Mouse (Mus musculus): ENCODE measurements around the gene Nmi. TPM values are rescaled to one million over a fixed set of nuclear protein-coding genes. Genes with fewer than 3 reads are reported as not detected.
"Not testable (repeated sequence)": the region's sequence is repeated elsewhere in the genome, so short reads cannot be mapped to it uniquely, and the experiment has no call there.

Gene Nmi
- total RNA-seq (2021): 1 to 10 TPM; 2.5 to 3.3 TPM
- long read RNA-seq, experiment 1, partial matches to known transcripts: 1 of 2 reads
- long read RNA-seq, experiment 1, other reads (novel, unspliced or antisense): 0 of 2 reads
- long read RNA-seq, experiment 2: 0 reads

DNA sequence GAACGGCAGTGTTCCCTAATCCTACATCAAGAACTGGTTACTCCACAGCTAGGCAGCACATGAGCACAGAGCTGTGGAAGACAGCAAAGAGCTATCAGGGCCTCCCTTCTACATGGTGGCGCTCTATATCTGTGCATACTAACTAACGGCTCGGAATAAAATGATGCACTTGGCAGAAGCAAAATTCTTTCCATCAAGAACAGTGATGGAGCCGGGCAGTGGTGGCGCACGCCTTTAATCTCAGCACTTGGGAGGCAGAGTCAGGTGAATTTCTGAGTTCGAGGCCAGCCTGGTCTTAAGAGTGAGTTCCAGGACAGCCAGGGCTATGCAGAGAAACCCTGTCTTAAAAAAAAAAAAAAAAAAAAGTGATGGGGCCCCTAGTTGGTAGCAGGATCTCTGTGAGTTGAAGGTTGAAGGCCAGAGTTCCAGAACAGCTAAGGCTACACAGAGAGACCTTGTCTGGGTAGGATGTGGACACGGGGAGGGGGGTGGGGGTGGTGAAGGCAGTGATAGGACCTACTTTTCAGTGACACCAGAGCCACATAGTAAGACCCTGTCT, at the start of gene Nmi:
Gene Nmi (minus strand): TSS at position 85 of the 559 bp plus-strand sequence.
- no peak for DNase-seq (ENCODE audit: extremely low spot score in 1 of 2, low spot score in 2 of 2)
- intact Hi-C loops (cut with DNase I): loop anchor here (2.0 kb wide), 1 partner anchor 99 kb away; the partner anchor contains the start of gene Rif1
- no peak; the same call in 1 of the 2 replicates for TF ChIP-seq CTCF (IDR thresholded peaks at IDR 0.05)
- Histone ChIP-seq H3K27ac (peak within 1 kb of the TSS; percentile 33), H3K4me3 (peak within 1 kb of the TSS; percentile 61)

DNA sequence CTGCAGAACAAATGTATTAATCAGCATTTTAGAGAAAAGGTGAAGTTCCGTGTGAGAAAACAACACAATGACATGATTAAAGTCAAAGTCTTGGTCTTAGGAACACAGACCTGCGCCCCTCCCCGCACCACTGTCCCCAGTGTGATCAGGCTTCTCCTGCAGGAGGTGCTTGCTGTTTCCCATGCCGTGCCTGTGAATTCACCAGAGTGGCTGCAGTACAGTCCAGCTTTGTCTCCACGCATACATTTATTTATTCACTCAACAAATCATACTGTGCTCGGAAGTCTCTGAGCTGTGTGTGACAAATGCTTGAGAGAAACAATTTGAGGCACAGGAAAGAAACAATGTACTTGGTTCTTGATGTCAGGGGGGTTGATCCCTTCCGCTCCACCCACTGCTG, 43.1 kb upstream of the Nmi start:
- Histone ChIP-seq H3K27ac (no peak overlapping the region), H3K4me3 (no peak overlapping the region)
- DNase-seq (ENCODE audit: extremely low spot score in 1 of 2, low spot score in 2 of 2): no peak
- intact Hi-C loops (cut with DNase I): no loop called here
- TF ChIP-seq CTCF (IDR thresholded peaks at IDR 0.05): no peak

DNA sequence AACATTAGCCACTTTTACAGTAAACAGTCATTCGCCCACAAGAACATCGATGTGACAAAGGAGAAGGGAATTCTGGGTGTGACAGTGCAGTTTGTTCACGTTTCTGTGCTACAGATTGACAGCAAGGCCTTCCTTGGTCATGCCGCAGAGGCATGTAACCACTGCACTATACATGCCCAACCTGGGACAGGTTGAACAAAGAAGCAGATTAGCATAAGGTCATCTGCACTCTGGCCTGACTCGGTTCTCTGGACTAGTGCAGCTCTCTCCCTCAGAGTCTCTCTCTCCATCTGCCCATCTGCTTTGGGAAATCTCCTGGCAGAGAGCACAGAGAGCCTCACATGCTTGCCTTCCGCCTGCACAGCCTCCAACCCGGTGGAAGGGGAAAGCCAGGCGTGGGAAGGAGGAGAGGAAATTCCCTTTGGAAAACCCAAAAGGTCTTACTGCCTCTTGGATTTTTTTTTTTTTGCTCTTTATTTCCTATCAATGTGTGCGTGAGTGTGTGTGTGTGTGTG, 40.1 kb upstream of the Nmi start:
- no peak for DNase-seq (ENCODE audit: extremely low spot score in 1 of 2, low spot score in 2 of 2)
- intact Hi-C loops (cut with DNase I): no loop called here
- no peak overlapping the region for H3K27ac ChIP-seq
- no peak for TF ChIP-seq CTCF (IDR thresholded peaks at IDR 0.05)
- no peak overlapping the region for H3K4me3 ChIP-seq

DNA sequence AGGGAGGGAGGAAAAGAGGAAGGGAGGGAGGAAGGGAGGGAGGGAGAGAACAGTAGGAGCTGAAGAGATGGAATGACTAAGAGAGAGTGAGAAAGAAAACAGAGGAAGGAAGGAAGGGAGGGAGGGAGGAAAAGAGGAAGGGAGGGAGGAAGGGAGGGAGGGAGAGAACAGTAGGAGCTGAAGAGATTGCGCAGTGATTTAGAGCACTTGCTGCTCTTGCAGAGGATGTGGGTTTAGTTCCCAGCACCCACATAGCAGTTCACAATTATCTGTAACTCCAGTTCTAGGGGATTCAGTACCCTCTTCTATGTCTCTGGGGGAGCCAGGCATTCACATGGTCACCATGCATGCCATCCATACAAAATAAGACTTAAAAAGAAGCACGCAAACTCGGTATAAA, 38.5 kb upstream of the Nmi start:
- DNase-seq (ENCODE audit: extremely low spot score in 1 of 2, low spot score in 2 of 2); intact Hi-C loops (cut with DNase I); H3K4me3 ChIP-seq; H3K27ac ChIP-seq: not testable (repeated sequence)

DNA sequence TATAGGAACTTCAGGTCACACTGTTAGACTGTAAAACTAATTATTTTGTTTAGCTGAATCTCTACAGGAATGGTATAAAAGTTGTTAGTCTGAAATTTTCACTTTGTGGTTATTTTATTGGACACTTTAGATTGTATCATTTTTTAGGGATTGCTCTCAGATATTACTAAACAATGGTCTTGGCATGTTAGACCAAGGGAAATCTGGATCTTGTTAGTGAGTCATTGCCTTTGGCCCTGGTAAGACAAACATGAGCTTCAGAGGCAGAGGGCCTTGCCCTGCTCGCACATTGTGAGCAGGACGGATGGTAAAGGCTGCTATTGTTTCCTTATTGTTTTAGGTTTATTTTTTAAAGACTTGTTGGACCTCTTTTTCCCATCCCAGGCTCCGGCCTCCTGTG, 33.1 kb upstream of the Nmi start:
- intact Hi-C loops (cut with DNase I): no loop called here
- TF ChIP-seq CTCF (IDR thresholded peaks at IDR 0.05): no peak
- DNase-seq (ENCODE audit: extremely low spot score in 1 of 2, low spot score in 2 of 2): no peak
- H3K27ac ChIP-seq: no peak overlapping the region
- no peak overlapping the region for H3K4me3 ChIP-seq

DNA sequence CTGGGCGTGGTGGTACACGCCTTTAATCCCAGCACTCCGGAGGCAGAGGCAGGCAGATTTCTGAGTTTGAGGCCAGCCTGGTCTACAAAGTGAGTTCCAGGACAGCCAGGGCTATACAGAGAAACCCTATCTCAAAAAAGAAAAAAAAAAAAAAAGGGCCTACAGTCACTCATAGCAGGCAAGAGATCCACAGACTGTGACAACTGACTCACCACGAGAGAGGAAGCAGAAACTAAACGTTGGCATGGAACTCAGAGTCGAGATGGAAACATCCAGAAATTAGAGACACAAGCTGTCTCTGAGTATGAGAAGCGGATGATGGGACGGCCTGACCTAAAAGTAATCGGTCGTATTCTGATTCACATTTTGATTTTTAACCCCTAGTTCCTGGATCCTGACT, 29.0 kb upstream of the Nmi start:
- H3K27ac ChIP-seq; H3K4me3 ChIP-seq; DNase-seq (ENCODE audit: extremely low spot score in 1 of 2, low spot score in 2 of 2); intact Hi-C loops (cut with DNase I): not testable (repeated sequence)

DNA sequence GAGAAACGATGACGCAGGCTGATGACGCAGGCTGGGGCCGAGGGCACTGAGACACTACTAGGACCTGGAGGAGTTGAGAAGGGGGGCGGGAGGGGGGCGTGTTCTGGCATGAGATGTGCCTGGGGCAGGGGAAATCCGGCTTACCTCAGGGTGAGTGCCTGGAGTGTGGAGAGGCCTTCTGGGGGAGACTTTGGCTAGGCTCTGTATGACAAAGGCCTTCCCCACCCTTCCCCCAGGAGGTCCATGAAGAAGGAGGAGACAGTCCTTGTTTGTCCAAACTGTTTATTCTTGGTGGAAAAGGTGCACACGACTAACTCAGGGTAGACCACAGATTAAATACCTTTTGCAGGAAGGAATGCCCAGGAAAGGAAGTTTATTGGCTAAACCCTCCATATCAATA, 28.2 kb upstream of the Nmi start:
- Histone ChIP-seq H3K27ac (no peak overlapping the region), H3K4me3 (no peak overlapping the region)
- TF ChIP-seq CTCF (IDR thresholded peaks at IDR 0.05): no peak
- no peak for DNase-seq (ENCODE audit: extremely low spot score in 1 of 2, low spot score in 2 of 2)
- intact Hi-C loops (cut with DNase I): no loop called here

DNA sequence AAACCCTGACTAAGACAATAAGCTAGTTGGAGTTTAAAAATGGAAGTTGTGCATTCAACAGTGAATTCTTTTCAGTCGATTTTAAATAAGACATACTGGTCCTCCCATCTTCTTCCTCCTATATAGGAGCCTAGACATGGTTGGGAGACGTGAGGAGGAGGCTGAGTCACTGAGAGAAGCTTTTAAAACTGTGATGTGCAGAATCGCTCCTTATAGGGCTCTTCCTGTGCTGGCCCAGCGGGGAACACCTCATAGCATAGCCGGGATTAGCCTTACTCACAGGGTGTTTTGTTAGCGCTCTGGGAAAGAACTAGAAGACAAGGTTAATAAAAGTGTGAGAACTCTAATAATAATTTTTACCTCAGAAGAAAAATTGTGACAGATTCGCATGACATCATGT, 26.7 kb upstream of the Nmi start:
- no peak for TF ChIP-seq CTCF (IDR thresholded peaks at IDR 0.05)
- peak in 1 of 2 experiments; percentile 12 for DNase-seq (ENCODE audit: extremely low spot score in 1 of 2, low spot score in 2 of 2)
- intact Hi-C loops (cut with DNase I): no loop called here
- Histone ChIP-seq H3K27ac (no peak overlapping the region), H3K4me3 (no peak overlapping the region)

DNA sequence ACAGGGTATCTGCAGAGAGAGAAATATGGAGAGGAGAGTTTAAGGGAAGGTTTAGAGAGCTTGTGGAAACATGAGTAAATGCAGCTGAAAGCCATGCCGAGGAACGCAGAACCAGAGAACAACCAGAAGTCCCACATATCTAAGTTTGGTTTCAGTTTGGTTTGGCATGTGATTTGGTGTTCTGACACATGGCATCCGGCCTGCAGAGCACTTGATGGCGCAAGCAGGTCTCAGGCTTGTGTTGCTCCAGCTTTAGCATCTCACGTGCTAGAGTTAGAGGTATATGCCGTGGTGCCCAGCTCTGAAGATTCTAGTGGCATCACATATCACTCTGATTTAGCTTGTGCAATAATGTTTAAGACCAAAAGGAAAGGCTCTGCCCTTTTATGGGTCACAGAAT, 18.2 kb upstream of the Nmi start:
- no peak overlapping the region for H3K27ac ChIP-seq
- DNase-seq (ENCODE audit: extremely low spot score in 1 of 2, low spot score in 2 of 2): no peak
- intact Hi-C loops (cut with DNase I): no loop called here
- TF ChIP-seq CTCF (IDR thresholded peaks at IDR 0.05): no peak
- no peak overlapping the region for H3K4me3 ChIP-seq

DNA sequence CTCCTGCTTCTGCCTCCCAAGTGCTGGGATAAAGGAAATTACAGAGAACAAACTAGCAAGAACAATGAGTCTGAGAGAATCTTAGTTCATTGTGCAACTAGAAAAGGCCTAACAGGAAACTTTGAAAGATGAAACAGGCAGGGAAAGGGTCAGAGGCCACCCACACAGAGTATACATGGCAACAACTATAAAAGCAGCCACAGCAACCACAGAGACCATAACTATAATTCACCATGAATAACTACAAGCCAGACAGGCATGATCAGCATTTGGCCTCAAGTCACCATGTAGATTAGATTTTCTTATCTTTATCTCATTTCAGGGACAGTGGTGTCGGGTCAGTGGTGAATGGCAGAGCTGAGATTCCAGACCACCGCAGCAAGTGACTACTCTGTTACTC, 16.3 kb upstream of the Nmi start:
- TF ChIP-seq CTCF (IDR thresholded peaks at IDR 0.05): no peak
- DNase-seq (ENCODE audit: extremely low spot score in 1 of 2, low spot score in 2 of 2): no peak
- no peak overlapping the region for H3K27ac ChIP-seq
- intact Hi-C loops (cut with DNase I): no loop called here
- no peak overlapping the region for H3K4me3 ChIP-seq

DNA sequence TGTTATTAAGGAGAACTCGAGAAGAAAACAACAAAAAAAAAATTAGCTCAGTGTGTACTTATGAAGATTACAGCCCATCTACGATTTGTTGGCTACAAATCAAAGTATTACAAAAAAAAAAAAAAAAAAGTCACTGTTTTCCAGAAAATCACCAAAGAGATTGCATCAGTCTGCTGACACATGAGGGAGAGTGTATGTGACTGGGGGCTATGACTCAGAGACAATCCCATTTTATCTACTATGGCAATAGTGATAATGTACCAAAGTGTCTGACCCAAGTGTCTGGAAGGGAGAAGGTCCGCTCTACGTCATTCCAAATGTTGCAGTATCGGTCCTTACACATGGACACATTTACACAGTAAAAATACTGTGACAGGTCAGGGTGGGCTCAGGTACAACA, 13.4 kb upstream of the Nmi start:
- no peak for DNase-seq (ENCODE audit: extremely low spot score in 1 of 2, low spot score in 2 of 2)
- Histone ChIP-seq H3K27ac (no peak overlapping the region), H3K4me3 (no peak overlapping the region)
- intact Hi-C loops (cut with DNase I): no loop called here
- TF ChIP-seq CTCF (IDR thresholded peaks at IDR 0.05): no peak

DNA sequence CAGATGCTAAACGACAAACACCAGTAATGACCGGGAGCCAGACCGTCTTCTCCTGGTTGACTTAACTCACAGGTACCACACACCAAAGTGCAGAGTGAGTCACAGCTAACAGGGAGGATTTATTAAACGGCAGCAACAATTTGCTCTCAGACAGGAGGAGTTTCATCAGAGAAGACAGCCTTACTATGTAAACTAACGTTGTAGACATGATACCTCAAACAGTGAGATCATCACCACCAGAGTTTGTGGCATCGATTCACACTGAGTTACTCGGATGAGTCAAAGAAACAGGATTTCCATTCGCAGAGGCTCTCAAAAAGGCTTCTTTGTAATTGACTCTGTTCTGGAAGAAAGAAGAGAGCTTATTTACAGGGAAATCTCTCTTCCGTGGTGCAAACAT, 12.9 kb upstream of the Nmi start:
- no peak overlapping the region for H3K4me3 ChIP-seq
- intact Hi-C loops (cut with DNase I): no loop called here
- no peak overlapping the region for H3K27ac ChIP-seq
- TF ChIP-seq CTCF (IDR thresholded peaks at IDR 0.05): no peak
- DNase-seq (ENCODE audit: extremely low spot score in 1 of 2, low spot score in 2 of 2): no peak

DNA sequence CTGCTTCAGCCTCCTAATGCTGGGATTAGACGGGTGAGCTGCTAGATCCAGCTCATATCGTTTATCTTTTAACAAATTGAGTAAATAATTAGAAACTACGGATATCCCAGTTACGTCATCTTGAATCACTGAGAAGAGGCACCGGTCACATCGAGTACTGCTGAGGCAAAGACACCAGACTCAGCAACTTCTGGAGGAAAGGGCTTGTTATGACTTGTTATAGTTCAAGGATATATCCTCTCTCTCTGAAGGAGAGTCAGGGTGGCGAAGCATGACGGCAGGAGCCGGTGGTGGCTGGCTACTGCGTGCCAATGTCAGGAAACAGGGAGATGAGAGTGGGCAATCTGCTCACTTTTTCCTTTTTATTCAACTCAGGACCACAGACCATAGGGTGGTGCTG, 11.9 kb upstream of the Nmi start:
- intact Hi-C loops (cut with DNase I): no loop called here
- H3K27ac ChIP-seq: no peak overlapping the region
- no peak for TF ChIP-seq CTCF (IDR thresholded peaks at IDR 0.05)
- DNase-seq (ENCODE audit: extremely low spot score in 1 of 2, low spot score in 2 of 2): no peak
- no peak overlapping the region for H3K4me3 ChIP-seq

Data from left cerebral cortex, adult 2 months (tissue).